Mouse (Mus musculus) left cerebral cortex, adult 2 months (tissue): ENCODE data around the gene St6galnac3. TPM values are rescaled to one million over a fixed set of nuclear protein-coding genes. Genes with fewer than 3 reads are reported as not detected.
A peak's percentile ranks its signal among the peaks of the same experiment; 100 is the strongest.

ENCODE experiments used
- DNase-seq, 2 experiments: peaks; one replicate each; pipeline ENCODE4 v3.0.0; 2021 to 2022; ENCODE audit warnings: low spot score in 2 of 2, mixed read lengths in 1 of 2; ENCODE audit errors: extremely low spot score in 1 of 2
- H3K27ac ChIP-seq: fragments of 200-600 bp; 2 replicates; pipeline ENCODE4 v1.8.1; 2022
- H3K4me3 ChIP-seq: fragments of 200-600 bp; 2 replicates; pipeline ENCODE4 v1.8.1; 2022
- CTCF ChIP-seq: fragments of 200-600 bp; IDR thresholded peaks from 2 replicates; pipeline ENCODE4 v1.8.1; 2022; ENCODE audit warnings: antibody characterized with exemption, mild to moderate bottlenecking, moderate library complexity
- intact Hi-C: fragments of 180-260 bp; cut with DNase I; formaldehyde crosslinking; loops from one replicate; pipeline ENCODE4 v1.15.1; 2025
- total RNA-seq, 2 experiments: library from RNA; stranded (reverse); gene quantifications; 2 replicates each; pipeline ENCODE4 v1.2.3; 2021

The St6galnac3 gene
- total RNA-seq, 2 experiments from 2014 or later: 17.1 to 18.8 TPM

DNA sequence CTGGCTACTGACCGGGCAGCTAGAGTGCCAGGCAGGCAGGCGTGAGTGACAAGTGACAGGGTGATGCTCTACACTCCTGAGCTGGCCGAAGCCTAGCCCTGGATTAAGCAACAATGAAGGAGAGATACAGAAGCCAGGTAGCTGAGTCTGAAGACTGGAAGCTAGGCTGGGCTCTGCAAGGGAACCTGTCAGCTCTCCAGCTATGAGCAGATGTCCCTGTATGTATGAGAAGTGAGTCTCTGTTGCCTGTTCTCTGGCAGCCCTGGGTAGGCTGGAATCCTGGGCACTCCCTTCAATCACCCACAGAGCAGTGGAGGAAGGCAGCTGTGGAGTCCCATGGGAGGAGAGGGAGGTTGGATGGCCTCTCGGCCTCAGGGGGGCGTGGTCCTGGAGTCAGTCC lies 236.0 kb downstream of the St6galnac3 start:
- Histone ChIP-seq H3K4me3 (no peak overlapping the region), H3K27ac (no peak overlapping the region)
- no peak for TF ChIP-seq CTCF
- no peak for DNase-seq
- intact Hi-C loops: loop anchor here (5.0 kb wide), 2 partner anchors 78 to 517 kb away; no protein-coding TSS in a partner anchor

DNA sequence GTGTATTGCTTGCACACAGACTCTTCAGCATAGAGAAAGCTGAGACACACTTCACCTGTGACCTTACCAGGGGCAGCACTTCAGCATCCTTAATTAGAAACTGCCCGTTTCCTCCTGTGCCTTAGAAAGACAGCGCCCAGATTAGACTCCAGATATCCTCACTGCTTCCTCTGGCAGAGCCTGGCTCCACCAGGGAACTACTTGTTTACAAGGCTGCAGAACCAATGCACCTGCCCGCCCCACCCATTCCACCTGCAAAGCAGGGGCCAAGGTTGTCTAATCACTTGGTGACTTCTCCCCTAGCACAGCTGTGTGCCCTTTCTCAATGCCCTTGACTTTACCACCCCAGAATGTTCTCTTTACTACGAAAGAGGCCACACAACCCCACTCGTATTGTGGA lies 239.8 kb downstream of the St6galnac3 start:
- intact Hi-C loops: loop anchor here (2.0 to 5.0 kb wide), 4 partner anchors 76 to 513 kb away; no protein-coding TSS in a partner anchor
- H3K4me3 ChIP-seq: no peak overlapping the region

DNA sequence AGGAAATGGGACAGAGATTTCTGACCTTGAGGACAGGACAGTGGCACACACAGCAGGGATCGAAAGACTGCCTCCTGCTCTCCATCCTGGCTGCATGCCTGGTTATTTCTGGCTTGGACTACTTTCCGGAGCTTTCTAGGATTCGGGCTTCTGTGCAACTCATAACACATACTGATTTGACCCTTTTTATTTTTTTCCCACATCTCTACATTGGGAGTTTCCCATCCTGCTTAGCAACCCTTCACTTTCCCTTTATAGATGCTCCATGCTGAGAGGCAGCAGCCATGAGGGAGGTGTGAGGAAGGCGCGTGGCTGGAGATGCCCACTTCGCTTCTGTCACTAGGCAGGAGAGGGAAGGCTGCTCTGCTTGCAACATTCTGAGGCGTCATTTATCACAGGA lies 240.3 kb downstream of the St6galnac3 start:
- peak; percentile 52 to 70 for DNase-seq
- peak overlapping the region; percentile 61; the same call in 1 of the 2 replicates for H3K27ac ChIP-seq
- H3K4me3 ChIP-seq: no peak overlapping the region
- TF ChIP-seq CTCF: no peak
- intact Hi-C loops: loop anchor here (2.0 to 5.0 kb wide), 6 partner anchors 76 to 512 kb away; partner anchors contain the start of gene St6galnac5

More for the DNA sequence above, 239.8 kb downstream of the St6galnac3 start:
- DNase-seq: peak in 1 of 2 experiments; percentile 18
- peak overlapping the region; percentile 68 for H3K27ac ChIP-seq
- TF ChIP-seq CTCF: no peak

DNA sequence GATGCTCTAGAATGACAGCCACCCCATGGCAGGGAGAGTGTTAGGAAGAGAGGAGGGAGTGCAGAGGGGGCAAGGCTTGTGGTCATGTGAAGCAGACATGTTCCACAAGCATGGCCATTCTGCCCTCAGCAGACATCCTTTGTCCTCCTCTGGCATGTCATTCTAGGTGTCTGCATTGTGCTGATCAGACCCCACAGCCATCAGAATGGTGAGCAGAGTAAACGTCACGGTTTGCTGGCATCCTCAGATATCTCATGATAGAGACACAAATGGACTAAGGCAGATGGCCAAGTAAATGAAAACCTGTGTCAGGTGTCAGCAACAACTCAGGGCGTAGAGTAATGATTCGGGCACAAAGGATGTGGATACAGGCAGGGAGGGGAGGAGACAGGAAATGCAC lies 241.3 kb downstream of the St6galnac3 start:
- H3K27ac ChIP-seq: no peak overlapping the region
- intact Hi-C loops: loop anchor here (2.0 to 5.0 kb wide), 4 partner anchors 75 to 501 kb away; partner anchors contain the start of gene St6galnac5
- DNase-seq: no peak
- TF ChIP-seq CTCF: no peak
- H3K4me3 ChIP-seq: no peak overlapping the region

DNA sequence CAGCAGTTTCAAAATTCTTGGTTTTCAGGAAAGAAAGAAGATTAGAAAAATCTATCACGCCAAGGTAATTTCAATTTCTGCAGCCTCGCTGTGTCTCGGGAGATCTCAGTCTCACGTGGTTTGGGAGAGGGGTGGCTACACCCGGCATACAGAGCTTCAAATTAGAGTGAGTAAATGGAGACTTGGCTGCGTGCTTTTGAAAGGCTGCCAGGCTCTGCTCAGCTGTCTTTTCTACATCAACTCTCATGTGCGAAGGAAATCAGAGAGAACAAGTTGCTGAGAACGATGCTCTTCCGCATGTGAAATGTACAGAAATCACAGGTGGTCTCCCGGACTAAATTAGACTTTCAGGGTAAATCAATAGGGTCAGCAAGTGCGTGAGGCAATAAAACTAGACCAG lies 242.9 kb downstream of the St6galnac3 start:
- intact Hi-C loops: loop anchor here (5.0 kb wide), 2 partner anchors 205 to 500 kb away; partner anchors contain the start of gene St6galnac5
- TF ChIP-seq CTCF: no peak
- peak; percentile 35 to 43 for DNase-seq
- Histone ChIP-seq H3K4me3 (peak overlapping the region; percentile 20), H3K27ac (peak overlapping the region; percentile 67)

DNA sequence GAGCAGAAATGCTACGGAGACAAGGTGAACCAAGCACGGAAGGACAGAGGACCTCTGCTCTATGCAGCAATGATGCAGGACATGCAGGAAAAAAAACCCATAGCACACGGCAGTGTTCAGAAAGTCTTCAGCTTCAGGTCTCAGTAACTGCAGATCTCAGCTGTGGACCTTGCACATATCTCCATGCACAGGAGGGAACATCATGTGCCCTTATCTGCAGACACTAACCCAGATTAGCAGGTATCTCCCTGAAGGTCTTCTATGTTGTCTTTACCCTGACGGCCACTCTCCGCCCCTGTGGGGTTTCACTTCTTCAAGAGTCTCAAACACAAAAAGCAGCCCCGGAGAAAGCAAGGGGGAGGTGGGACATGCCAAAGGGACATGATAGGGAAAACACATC lies 244.0 kb downstream of the St6galnac3 start:
- intact Hi-C loops: loop anchor here (5.0 kb wide), 2 partner anchors 204 to 499 kb away; partner anchors contain the start of gene St6galnac5
- no peak for DNase-seq
- TF ChIP-seq CTCF: no peak
- Histone ChIP-seq H3K27ac (no peak overlapping the region), H3K4me3 (no peak overlapping the region)

DNA sequence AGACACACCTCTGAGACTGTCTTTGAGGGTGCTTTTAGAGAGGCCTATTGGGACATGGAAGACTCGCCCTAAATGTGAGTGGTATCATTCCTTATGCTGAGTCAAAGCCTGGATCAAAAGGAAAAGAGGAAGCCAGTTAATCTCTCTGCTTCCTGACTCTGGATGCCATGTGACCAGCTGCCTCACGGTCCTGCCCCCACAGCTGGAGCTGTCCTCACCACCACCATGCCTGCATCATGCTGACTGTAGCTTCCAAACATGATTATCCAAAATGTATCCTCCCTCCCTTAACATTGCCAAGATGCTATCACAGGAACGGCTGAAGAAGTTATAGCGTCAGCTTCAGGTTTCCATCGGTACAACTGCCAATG lies 244.4 kb downstream of the St6galnac3 start:
- intact Hi-C loops: loop anchor here (5.0 kb wide), 2 partner anchors 203 to 498 kb away; partner anchors contain the start of gene St6galnac5
- no peak overlapping the region for H3K4me3 ChIP-seq
- no peak overlapping the region for H3K27ac ChIP-seq
- DNase-seq: no peak
- no peak for TF ChIP-seq CTCF

DNA sequence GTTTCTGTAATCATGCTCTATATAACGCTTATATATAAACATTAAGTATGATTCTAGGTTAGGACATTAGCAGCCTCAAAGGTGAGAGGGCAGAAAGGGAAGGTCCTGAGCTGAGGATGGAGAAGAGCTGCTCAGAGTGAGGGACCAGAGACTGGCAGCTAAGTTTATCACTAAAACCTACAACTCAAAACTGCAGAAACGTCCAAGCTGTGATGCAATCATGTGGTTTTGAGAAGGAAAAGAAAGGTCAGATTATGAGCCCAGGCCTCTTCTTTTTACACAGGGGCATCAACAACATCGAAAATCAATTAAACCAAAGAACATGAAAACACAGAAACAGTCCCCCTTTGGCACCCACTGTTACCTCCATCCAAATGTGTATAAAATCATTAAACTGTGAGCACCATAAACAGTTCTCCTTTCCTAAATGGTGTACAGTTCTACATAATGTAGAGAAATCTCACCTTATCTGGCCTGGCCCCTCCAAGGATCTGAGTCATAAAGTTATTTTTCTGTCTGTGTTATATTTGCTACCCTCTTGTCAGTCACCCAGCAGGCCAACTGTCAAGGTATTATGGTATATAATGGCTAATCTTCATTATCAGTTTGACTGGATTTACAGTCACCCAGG lies 244.9 kb downstream of the St6galnac3 start:
- Histone ChIP-seq H3K4me3 (no peak overlapping the region), H3K27ac (no peak overlapping the region)
- intact Hi-C loops: loop anchor here (5.0 kb wide), 2 partner anchors 203 to 498 kb away; partner anchors contain the start of gene St6galnac5
- no peak for TF ChIP-seq CTCF
- DNase-seq: no peak

DNA sequence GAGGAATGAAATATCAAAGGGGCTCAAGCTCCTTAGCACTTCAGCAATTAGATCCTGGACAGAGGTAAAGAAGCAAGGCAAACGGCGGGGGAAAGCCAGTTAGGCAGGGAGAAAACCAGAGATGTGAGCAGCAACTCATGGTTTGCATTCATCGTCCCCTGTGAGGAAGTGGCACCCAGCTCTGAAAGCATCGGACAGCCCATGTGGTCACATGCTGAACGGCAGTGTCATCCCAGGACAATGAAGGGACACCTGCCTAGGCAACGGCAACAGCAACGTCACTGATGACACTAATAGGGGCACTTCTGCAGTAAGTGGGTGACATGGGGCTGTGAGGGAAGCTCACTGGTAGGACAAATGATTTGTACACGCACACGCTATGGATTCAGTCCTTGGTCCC lies 249.1 kb downstream of the St6galnac3 start:
- no peak overlapping the region for H3K4me3 ChIP-seq
- no peak overlapping the region for H3K27ac ChIP-seq
- TF ChIP-seq CTCF: no peak
- intact Hi-C loops: no loop called here
- DNase-seq: no peak

DNA sequence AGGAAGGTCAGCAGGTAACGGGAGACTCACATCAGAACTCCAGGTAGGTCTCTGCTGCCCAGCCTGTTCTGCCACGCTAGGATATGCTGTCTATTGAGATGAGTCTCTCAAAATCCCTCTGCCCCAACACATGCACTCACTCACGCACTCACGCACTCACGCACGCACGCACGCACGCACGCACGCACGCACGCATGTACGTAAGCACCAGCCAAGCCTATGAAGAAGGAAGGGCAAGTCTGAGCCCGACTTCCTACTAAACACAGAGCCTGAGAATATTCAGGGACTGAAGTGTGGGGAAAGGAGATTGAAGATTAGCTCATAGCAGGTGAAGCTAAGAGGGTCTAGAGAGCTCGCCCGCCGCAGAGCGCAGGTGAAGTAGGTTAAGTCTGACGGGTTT lies 249.5 kb downstream of the St6galnac3 start:
- intact Hi-C loops: no loop called here
- no peak for DNase-seq
- Histone ChIP-seq H3K27ac (no peak overlapping the region), H3K4me3 (no peak overlapping the region)
- no peak for TF ChIP-seq CTCF

DNA sequence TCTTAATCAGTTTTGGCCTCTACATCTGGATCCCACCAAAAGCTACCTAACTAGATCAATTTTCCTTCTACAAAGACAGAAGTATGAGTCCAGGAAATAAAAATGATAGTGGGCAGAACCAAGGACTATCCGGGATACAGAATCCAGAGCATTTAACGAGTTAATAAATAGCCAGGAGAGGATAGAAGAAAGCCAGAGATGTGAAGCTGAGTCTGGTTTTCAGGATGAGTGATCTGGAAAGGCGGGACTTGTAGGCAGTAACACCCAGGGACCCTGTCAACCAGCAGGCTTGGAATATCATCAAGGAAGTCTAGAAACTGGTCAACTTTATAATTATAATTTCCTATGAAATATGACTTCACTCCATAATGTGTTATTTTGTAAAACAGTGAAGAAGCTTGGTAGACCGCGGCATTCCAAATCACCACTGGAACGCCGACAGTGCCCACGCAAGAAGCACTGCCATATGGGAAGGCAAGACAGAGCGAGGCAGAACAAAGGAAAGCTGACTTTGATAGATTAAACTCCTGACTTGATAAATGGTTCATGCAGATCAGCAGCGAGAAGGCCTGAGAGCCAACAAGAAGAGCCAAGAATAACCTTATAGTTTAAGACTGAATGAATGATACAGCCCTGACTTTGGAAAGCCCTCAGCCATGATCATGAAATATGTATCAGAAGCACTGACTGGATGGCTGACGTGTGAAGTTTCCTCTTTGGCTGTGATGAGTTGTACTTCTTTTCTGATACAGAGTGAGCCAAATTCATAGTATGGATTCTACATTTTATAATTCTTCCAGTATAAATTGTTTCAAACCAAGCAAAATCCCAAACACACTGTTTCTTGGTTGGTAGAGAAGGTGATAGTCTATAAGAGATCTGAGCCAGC lies 252.1 kb downstream of the St6galnac3 start:
- no peak overlapping the region for H3K4me3 ChIP-seq
- intact Hi-C loops: no loop called here
- H3K27ac ChIP-seq: peak overlapping the region; percentile 20; the same call in 1 of the 2 replicates
- no peak for DNase-seq
- TF ChIP-seq CTCF: no peak

DNA sequence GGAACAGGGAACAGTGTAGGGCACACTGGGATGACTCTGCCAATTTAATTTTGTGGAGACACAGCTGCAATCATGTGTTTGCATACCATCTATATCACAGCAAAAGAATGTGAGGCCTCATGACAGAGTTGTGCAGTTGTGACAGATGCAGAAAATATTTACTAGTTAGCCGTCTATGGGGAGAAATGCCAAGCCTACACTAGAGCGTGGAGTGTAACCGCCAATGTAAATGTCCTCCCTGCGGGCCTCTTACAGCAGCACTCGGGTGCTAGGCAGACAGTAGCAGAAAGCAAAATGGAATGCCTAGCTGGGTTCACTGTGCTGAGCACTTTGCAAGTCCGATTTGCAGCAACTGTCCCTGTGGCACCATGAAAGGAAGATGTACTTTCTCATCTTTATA lies 261.1 kb downstream of the St6galnac3 start:
- no peak overlapping the region for H3K4me3 ChIP-seq
- no peak overlapping the region for H3K27ac ChIP-seq
- DNase-seq: no peak
- intact Hi-C loops: no loop called here
- no peak for TF ChIP-seq CTCF
